Mouse (Mus musculus) A20 (cell line): ENCODE data around the gene Il9r.
A peak's percentile ranks its signal among the peaks of the same experiment; 100 is the strongest.

Source experiments
- DNase-seq: peaks from one replicate; pipeline ENCODE4 v3.0.0-alpha.2; 2011; ENCODE audit warnings: low read depth, low spot score

Il9r gene

GRCm38 (mm10) chr11:32226124-32226871 lies 26.2 kb upstream of the Il9r start, which contains the start of gene Mpg:
Gene Mpg (plus strand): TSS chr11:32226505.
- peak; percentile 94 for DNase-seq

DNA sequence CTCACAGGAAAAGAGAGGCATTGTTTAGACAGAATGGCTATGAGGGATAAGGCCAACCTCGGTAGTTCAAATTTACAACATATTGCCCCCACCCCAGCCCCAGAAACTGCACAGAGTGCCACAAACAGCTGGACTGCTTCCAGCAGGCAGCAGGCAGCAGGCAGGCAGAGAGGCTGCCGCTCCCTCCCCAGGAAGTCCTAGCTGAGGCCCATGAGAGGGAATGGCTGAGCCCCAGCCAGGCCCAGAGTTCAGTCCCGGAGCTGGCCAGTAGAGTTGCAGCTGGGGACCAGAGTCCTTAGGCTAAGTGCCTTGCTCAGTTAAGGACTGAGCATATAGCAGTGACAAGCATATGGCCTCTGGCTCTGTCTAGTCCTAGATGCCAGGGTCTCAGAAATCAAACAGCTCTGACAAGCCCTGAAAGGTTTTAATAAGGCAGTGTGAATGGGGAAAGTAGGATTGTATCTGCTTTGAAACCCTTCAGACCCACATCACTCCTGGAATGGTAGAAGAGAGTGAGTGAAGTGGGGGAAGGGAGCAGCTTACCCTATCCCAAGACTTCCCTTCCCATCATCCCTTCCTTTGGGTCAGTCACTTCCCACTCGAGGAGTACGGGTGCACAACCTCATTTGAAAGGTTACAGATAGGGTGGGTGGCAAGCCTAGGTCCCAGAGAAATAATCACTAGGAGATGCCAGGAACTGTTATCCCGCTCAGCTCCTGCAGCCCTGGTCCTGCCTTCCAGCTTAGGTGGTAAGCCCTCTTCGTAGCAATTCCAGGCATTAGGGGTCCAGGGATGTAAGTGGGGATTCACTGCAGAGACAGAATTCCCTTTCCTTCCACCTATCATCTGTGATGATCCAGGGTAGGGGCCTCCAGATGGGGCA lies 25.4 kb upstream of the Il9r start:
- no peak for DNase-seq

- no peak for DNase-seq
Measured at GRCm38 (mm10) chr11:32224468-32225139, 24.5 kb upstream of the Il9r start.

GRCm38 (mm10) chr11:32223297-32223967 lies 23.4 kb upstream of the Il9r start:
- DNase-seq, result no peak

DNA sequence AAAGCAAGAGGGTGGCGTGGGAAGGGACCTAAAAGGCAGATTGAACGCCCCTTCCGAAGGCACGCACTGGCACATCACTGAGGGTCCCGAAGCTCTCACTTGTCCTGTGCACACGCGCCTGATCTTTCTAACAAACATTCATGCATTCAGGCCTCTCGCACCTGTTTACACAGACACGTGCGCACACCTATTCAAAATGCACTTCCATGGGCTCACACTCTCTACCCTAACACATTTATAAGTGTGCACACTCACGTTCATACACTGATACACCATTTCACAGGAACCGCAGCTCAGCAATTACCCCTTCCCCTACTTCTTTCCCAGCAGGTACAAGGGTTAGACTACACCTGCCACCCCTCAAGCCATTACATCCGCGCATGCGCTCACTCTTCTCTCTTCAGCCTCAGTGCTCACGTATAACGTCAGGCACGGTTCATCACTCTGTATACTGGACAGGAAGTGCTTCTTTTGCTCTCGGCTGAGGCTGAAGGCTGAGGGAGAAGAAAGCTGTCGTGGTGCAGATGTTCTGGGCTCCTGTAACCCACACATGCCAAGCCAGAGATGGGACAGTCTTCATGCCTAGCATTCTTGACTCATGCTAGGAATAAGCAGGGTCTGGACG lies 22.6 kb upstream of the Il9r start:
- peak; percentile 94 for DNase-seq

GRCm38 (mm10) chr11:32221951-32222409 lies 21.9 kb upstream of the Il9r start, which contains the start of gene Rhbdf1:
Gene Rhbdf1 (minus strand): TSS chr11:32222300.
- no peak for DNase-seq

GRCm38 (mm10) chr11:32221225-32221950 lies 21.3 kb upstream of the Il9r start:
- peak; percentile 84 for DNase-seq

GRCm38 (mm10) chr11:32220607-32221224 lies 20.6 kb upstream of the Il9r start:
- DNase-seq, result no peak

DNA sequence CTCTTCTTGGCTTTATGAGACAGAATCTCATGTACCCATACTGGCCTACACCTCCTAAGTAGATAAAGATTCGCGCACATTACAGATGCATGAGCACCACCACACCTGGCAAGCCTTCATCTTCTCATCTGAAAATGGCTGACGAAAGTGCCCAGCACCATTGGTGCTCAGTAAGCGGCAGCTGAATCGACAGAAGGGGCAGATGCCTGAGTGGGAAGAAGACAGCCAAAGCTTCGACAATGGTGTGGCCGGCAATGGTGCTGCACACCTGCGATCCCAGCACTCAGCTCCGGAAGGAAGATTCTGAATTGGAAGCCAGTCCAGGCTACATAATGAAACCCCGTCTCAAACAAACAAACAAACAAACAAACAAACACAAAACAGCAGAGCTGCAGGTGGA lies 19.2 kb upstream of the Il9r start:
- no peak for DNase-seq

- DNase-seq, result no peak
Measured at GRCm38 (mm10) chr11:32218501-32219050, 18.5 kb upstream of the Il9r start.

DNA sequence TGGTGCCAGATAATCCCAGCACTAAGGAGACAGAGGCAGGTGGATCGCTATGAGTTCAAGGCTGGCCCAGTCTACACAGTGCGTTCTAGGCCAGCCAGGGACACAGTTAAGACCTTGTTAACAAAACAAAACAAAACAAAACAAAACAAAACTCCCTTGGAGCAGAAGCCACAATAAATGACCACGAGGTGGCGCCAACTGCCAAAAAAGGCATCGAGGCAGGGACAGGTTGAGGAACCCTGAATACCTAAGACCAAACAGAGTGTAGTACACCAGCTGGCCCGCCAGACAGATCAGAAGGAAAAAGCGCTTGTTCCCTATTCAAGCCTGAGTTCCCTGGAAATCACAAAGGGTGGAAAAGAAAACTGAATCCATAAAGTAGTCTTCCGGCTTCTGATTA lies 16.8 kb upstream of the Il9r start:
- DNase-seq, result peak; percentile 79

DNA sequence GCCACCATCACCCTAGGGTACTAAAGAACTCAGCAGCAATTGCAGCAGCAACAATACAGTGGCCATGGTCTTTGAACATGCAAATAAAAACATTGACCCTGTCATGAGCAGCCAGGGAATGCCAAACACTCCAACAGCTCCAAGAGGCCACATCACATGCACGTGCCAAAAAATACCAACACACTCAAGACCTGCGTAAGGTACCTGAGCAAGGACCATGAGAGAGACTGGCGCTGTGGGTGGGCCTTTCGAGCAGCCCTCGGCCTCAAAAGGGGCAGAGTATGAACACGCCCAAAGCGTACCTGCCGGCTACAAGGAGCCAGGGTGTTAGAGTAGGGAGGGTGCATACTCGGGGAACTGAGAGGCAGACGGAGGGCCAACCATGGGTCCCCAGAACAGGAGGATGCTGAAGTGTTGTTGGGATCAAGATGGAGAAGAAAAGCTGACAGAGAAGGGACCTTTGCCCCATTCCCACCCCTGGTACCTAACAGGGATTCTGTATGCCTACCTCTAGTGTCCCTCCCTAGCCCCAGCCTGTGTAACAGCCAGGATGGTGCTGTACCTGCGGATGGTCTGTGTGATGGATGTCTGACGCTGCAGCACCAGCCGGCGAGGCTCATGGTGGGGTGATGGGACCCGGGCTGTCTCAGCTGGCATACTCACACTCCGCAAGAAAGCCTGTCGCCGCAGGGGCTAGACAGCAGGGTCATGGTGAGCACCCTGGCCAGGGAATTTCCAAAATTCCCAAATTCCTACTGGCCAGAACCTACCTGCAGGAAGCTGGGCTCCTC lies 15.5 kb upstream of the Il9r start:
- no peak for DNase-seq

- no peak for DNase-seq
Measured at GRCm38 (mm10) chr11:32210623-32211022, 10.5 kb upstream of the Il9r start.

DNA sequence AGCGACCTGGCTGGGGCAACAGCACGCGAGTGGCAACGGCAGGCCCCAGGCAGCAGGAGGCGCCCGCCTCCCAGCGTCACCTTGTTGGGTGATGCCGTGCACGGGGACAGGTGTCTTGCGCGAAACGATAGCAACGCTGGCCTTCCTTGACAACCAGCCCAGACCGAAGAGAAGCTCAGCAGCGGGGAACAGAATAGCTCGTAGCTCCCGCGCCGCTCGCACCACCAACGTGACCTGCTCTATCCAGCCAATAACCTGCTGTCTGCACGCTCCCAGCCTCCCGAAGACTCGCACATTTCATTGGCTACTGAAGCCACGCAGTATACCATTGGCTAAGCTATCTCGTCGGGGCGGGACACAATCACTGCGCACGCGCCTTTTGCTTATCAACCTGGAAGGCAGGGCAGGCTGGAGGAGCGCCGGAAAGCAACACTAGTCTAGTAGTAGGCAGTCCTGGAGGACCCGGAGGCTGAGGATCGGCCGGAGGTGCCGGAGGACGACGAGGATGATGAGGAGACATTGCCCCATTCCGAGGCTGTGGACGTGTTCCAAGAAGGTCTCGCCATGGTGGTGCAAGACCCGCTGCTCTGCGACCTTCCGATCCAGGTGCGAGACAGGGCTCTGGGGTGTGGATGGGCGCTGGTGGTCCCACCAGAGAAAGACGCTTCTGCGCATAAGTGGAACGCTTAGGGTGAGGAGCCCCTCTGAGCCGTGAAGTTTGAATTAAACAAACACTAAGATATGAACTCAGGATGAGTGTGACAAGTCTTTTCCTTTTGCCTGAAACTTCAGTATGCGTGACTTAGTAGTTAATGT lies 5.2 kb upstream of the Il9r start, which contains the start of gene Snrnp25:
TSS of gene Snrnp25 (plus strand) at position 358 of the 816 bp plus-strand sequence.
- DNase-seq, result peak; percentile 98

DNA sequence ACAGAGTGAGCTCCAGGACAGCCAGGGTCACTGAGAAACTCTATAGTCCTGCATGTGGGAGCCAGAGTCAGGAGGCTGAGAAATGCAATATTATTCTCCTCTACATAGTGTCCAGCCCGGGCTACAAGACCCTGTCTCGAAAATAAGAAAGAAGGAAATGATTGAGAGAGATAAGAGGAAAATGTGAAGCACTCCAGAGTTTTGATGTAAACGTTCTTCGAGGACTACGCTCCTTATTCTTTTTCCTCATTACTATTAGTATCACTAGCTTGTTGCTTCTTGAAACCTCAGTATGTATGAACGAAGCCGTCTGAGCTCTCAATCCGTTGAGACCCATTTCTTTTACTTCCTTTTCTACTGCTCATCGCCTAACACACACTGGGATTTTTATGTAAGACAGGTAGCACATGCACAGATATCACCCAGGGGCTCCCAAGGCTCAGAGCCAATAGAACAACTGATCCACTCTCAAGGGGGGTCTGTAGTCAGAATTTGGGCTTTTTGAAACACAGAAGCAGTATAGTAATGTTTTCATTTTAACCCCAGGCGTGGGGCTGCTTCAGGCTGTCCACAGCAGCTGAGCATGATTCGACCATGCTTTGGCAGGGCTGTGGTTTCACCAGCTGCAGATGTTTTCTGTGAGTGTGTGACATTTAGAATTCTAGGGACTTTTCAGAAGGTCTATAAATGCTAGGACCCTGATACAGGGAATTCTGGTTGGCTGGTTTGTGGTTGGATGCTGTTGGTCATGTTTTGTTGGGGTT lies 2.0 kb upstream of the Il9r start:
- DNase-seq, result peak; percentile 93

DNA sequence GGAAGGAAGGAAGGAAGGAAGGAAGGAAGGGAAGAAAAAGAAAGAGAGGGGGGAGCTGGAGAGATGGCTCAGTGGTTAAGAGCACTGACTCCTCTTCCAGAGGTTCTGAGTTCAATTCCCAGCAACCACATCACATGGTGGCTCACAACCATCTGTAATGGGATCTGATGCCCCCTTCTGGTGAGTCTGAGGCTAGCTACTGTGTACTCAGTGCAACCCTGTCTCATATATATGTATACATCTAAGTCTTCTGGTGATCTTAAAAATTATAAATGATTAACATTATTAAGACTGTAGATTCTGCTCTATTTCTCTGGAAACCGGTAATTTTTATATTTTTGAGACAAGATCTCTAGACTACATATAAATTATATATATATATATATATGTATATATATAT lies 913 bp upstream of the Il9r start:
- peak; percentile 69 for DNase-seq

DNA sequence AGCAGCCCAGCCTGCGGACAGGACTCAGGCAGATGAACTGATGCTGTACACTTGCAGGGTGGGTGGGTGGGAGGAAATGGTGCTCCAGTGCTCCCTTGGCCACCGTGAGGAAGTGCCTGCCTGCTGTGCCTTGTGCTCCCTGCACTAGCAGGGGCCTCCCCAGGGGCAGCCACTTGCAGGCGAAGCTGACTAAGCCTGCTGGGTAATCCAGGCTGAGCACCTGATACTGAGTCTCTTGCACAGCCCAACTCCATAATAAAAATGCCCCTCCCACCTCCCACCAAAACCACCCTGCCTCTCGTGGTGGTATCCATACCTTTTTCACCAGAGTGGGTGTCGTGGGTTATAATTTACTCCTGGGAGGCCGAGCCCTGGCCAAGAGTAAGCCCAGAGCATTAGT lies 849 bp downstream of the Il9r start:
- DNase-seq, result peak; percentile 85
